Mouse (Mus musculus): ENCODE data around the gene Gm2696.

- TF ChIP-seq CTCF (IDR thresholded peaks at IDR 0.05; ENCODE audit: low read depth, low read length): no peak
- no peak for TF ChIP-seq POLR2A (IDR thresholded peaks at IDR 0.05; ENCODE audit: borderline replicate concordance, low read depth, low read length)
These were observed 44.8 kb upstream of the Gm2696 start for GRCm38 (mm10) chr10:77769727-77770126.
